Mouse (Mus musculus) liver, adult 10 weeks (tissue): ENCODE data around the gene Cd79a. TPM values are rescaled to one million over a fixed set of nuclear protein-coding genes. Genes with fewer than 3 reads are reported as not detected.

Source experiments
- polyA plus RNA-seq: library from polyadenylated mRNA; stranded (reverse); fragments of 350-450 nt; fragmentation: Illumina TruSeq; extraction: RNeasy Lipid Tissue Mini Kit (QIAGEN cat#74804); gene quantifications from one replicate; pipeline ENCODE4 v1.2.3, GENCODE M21; 2014; ENCODE audit warnings: low read depth, low replicate concordance

The Cd79a gene
- polyA plus RNA-seq = 0.45 TPM

DNA sequence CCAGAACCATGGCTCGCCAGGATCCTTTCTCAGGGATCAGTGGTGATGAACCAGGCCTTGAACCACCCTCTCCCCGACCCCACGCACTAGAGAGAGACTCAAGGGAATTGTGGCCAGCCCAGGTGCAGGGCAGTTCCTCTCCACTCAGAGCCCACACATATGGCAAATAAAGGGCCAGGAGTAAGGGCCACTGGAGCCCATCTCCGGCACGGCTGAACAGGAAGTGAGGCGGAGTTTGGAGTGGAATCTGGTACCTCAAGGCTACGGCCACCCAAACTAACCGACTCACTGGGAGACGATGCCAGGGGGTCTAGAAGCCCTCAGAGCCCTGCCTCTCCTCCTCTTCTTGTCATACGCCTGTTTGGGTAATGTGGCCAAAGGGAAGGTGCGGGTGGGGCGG is at the start of gene Cd79a:
TSS of gene Cd79a (plus strand) at position 158 of the 400 bp plus-strand sequence.

DNA sequence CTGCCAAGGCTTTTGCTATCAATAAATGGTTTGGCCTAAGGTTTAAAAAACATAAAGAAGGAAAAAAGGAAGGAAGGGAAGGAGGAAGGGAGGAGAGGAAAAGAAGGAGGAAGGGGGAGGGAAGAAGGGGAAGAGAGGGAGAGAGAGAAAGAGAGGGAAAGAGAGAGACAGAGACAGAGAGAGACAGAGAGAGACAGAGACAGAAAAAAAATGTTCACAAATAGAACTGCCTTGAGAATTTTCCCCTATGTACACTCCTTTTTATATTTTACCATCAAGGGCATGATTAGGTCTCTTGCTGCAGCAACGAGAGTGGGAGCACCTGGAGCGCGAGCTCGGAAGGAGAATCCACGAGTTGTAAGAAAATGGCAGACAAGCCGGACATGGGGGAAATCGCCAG is 35.3 kb upstream of the Cd79a start, which contains the start of gene Gm9844:
TSS of gene Gm9844 (plus strand) at position 301 of the 400 bp plus-strand sequence.

GRCm38 (mm10) chr7:24869532-24870165 is 27.5 kb upstream of the Cd79a start, which contains the start of the genes Lypd4 and Dmrtc2:
Lypd4 (minus strand) TSS chr7:24869941.
Dmrtc2 (plus strand) TSS chr7:24870057.

GRCm38 (mm10) chr7:24883896-24884692 is 13.1 kb upstream of the Cd79a start, which contains the start of gene Rps19:
Rps19 (plus strand) TSS chr7:24884371.

GRCm38 (mm10) chr7:24902630-24903443 is 5.7 kb downstream of the Cd79a start, which contains the start of gene Arhgef1:
Arhgef1 (plus strand) TSS chr7:24902912.

DNA sequence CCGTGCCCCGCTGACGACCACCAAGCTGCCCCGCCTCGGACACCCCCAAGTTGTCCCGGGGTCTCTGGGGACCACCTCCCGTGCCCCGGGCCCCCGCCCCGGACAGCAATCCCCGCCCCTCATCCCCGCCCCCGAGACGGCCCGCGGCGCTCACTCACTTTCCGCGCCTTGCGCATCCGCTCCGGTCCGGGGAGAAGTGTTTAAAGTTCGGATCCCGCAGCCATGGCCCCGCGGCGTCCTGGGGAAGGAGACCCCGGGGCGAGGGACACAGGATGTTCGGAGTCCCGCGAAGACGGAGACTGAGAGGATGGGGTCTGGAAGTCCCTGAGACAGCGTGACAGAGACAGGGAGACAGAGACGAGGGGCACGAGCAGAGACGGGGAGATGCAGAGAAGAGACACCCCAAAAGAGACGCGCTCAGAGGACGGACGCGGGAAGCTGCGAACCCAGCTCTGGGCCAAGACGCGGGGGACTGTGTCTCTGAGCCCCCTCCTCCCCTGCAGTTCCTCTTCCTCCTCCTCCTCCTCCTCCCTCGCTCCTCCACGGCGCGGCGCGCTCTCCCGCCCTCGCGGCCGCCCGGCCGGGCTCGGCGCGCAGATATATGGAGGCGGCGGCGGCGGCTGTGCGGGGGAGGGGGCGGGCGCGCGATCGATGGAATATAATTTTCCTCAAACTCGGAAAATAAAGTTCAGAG is 47.2 kb downstream of the Cd79a start, which contains the start of gene Gm4881:
TSS of gene Gm4881 (minus strand) at position 238 of the 694 bp plus-strand sequence.

Other genes with a start within 250 kb of the Cd79a start
- gene Tex101, start 220.7 kb upstream of the Cd79a start, polyA plus RNA-seq = not detected
- not detected for gene BC049730, start 188.1 kb upstream of the Cd79a start, polyA plus RNA-seq
- not detected for gene Gm4763, start 170.5 kb upstream of the Cd79a start, polyA plus RNA-seq
- not detected for gene Cd177, start 137.1 kb upstream of the Cd79a start, polyA plus RNA-seq
- not detected for gene Ceacam10, start 120.2 kb upstream of the Cd79a start, polyA plus RNA-seq
- not detected for gene Gm9844, start 35.2 kb upstream of the Cd79a start, polyA plus RNA-seq
- not detected for gene Lypd4, start 27.4 kb upstream of the Cd79a start, polyA plus RNA-seq
- gene Dmrtc2, start 27.3 kb upstream of the Cd79a start, polyA plus RNA-seq = not detected
- 37.7 TPM for gene Rps19, start 13.0 kb upstream of the Cd79a start, polyA plus RNA-seq
- gene Arhgef1, start 5.5 kb downstream of the Cd79a start, polyA plus RNA-seq = 1.1 TPM
- gene Gm4881, start 47.1 kb downstream of the Cd79a start, polyA plus RNA-seq = not detected
- gene Rabac1, start 75.4 kb downstream of the Cd79a start, polyA plus RNA-seq = 1.6 TPM
- gene Atp1a3, start 108.6 kb downstream of the Cd79a start, polyA plus RNA-seq = not detected
- 0.32 TPM for gene Grik5, start 175.0 kb downstream of the Cd79a start, polyA plus RNA-seq
- 0.42 TPM for gene Zfp574, start 175.2 kb downstream of the Cd79a start, polyA plus RNA-seq